Mouse (Mus musculus): ENCODE results near the gene Ada. TPM values are rescaled to one million over a fixed set of nuclear protein-coding genes. Genes with fewer than 3 reads are reported as not detected.

Gene Ada
- total and polyA plus RNA-seq, 3 experiments = 0.22 to 0.37 TPM; not detected in 1

DNA sequence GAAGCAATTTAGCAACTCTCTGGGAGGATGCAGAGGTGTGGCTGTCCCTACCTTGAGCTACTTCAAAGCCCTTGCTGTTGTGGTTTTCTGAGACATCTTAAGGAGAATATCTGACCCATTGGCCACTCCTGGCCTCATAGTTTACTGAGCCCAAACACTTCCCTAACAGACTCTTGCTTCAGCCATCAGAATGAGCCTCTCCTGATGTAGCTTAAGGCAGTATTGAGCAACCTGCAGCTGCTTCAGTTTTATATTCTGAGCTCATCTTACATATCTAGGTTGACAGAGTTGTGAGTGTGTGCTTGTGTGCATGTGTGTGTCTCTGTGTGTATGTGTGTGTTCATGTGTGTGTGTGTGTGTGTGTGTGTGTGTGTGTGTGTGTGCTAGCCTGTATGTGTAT, 16.2 kb upstream of the Ada start:
- H3K27me3 ChIP-seq (ENCODE audit: insufficient read depth, low read length) = 0 out of 2 replicates have a peak, but pooled peaks cover 6% of the 10 kb centered on the region
- H3K9me3 ChIP-seq (replicated peaks) = no peaks in the 10 kb centered on the region
- H3K4me1 ChIP-seq (ENCODE audit: insufficient read depth, low read depth, low read length) = no peaks in the 10 kb centered on the region
- no peak for ATAC-seq (ENCODE audit: extremely low read depth, insufficient number of reproducible peaks, low FRiP score, poor library complexity, severe bottlenecking)
- no peak for TF ChIP-seq CTCF (IDR thresholded peaks at IDR 0.05; ENCODE audit: low read depth, low read length)
- no peak for TF ChIP-seq GATA1 (IDR thresholded peaks at IDR 0.05; ENCODE audit: borderline replicate concordance, low read length)
- TF ChIP-seq POLR2AphosphoS5 (IDR thresholded peaks at IDR 0.05; ENCODE audit: insufficient replicate concordance, low read depth, low read length) = no peak
- no peak for TF ChIP-seq GATA2 (IDR thresholded peaks at IDR 0.05; ENCODE audit: borderline replicate concordance, low read depth, low read length)
- no peak for TF ChIP-seq TAL1 (conservative IDR thresholded peaks at IDR 0.05; ENCODE audit: low read depth, low read length)
- no peak overlapping the region for H3K4me3 ChIP-seq (ENCODE audit: low read depth, low read length)
- H3K36me3 ChIP-seq (replicated peaks) = no peaks in the 10 kb centered on the region
- DNase-seq (ENCODE audit: low spot score) = no peak

DNA sequence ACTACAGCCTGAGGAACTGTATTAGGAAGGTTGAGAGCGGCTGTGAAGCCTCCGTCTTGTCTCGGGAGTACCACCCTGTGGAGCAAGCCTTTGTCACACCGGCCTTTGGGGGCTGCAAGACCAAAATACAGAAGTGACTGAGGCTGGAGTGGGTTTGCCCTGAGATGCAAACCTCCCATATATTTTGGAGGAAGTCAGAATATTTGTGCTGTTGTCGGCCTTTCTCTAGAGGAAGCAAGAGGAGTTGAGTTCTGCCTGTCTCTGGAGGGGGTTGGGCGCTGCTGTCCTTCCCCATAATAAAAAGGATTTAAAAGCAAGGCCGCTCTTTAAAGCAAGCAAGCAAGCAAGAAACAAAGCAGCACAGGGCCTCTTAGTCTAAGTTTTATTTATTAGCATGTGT, 11.4 kb upstream of the Ada start:
- Histone ChIP-seq H3K4me1 (ENCODE audit: insufficient read depth, low read depth, low read length) (no peaks in the 10 kb centered on the region), H3K9me3 (replicated peaks) (no peaks in the 10 kb centered on the region), H3K36me3 (replicated peaks) (no peaks in the 10 kb centered on the region), H3K4me3 (ENCODE audit: low read depth, low read length) (no peak overlapping the region), H3K27me3 (ENCODE audit: insufficient read depth, low read length) (peaks cover 4% of the 10 kb centered on the region; the same call in 1 of the 2 replicates)
- TF ChIP-seq CTCF (IDR thresholded peaks at IDR 0.05; ENCODE audit: low read depth, low read length) (no peak), GATA2 (IDR thresholded peaks at IDR 0.05; ENCODE audit: borderline replicate concordance, low read depth, low read length) (no peak), POLR2AphosphoS5 (IDR thresholded peaks at IDR 0.05; ENCODE audit: insufficient replicate concordance, low read depth, low read length) (no peak), TAL1 (conservative IDR thresholded peaks at IDR 0.05; ENCODE audit: low read depth, low read length) (no peak), GATA1 (IDR thresholded peaks at IDR 0.05; ENCODE audit: borderline replicate concordance, low read length) (no peak)
- DNase-seq (ENCODE audit: low spot score) (no peak), ATAC-seq (ENCODE audit: extremely low read depth, insufficient number of reproducible peaks, low FRiP score, poor library complexity, severe bottlenecking) (no peak)

DNA sequence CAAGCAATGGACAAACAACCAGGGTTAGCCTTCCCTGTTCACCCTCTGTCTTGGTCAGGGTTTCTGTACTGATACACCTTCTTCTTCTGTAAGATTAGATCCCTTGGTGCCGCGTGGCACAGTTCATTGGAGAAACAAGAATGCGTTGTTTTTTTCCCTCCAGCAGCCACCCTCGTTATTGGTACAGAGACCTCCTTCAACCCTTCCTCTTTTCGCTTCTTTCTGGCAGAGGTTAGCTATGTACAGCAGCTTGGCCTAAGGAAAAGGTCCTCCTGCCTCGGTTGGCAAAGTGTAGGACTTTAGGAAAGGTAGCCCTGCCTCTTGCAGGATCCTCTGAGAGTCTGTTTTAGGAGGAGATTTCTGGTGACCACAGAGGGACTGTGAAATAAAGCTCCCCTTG, 10.6 kb upstream of the Ada start:
- H3K36me3 ChIP-seq (replicated peaks) = no peaks in the 10 kb centered on the region
- no peaks in the 10 kb centered on the region for H3K4me1 ChIP-seq (ENCODE audit: insufficient read depth, low read depth, low read length)
- ATAC-seq (ENCODE audit: extremely low read depth, insufficient number of reproducible peaks, low FRiP score, poor library complexity, severe bottlenecking) (no peak), DNase-seq (ENCODE audit: low spot score) (no peak)
- no peaks in the 10 kb centered on the region for H3K9me3 ChIP-seq (replicated peaks)
- no peak overlapping the region for H3K4me3 ChIP-seq (ENCODE audit: low read depth, low read length)
- TF ChIP-seq GATA1 (IDR thresholded peaks at IDR 0.05; ENCODE audit: borderline replicate concordance, low read length) (no peak), GATA2 (IDR thresholded peaks at IDR 0.05; ENCODE audit: borderline replicate concordance, low read depth, low read length) (no peak), CTCF (IDR thresholded peaks at IDR 0.05; ENCODE audit: low read depth, low read length) (no peak), POLR2AphosphoS5 (IDR thresholded peaks at IDR 0.05; ENCODE audit: insufficient replicate concordance, low read depth, low read length) (no peak)
- peaks cover 4% of the 10 kb centered on the region; the same call in 1 of the 2 replicates for H3K27me3 ChIP-seq (ENCODE audit: insufficient read depth, low read length)

DNA sequence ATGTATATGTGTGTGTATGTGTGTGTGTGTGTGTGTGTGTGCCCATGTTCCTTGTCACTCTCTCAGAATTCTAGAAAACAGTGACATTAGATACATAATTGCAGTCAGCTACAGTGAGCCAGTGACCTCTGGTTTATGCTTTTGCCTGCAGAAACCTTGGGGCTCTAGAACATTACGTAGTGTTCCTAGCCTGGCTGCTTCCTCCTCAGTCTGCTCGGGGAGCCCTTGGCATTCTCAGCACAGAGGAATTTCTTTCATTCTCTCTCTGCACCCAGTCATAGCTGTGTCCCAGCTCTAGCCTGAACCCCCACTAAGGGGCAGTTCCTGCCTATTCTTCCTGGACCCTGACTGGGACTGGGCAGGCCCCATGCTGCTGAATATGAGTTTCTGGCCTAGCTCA, 8.1 kb upstream of the Ada start:
- DNase-seq (ENCODE audit: low spot score) = no peak
- H3K9me3 ChIP-seq (replicated peaks) = no peaks in the 10 kb centered on the region
- H3K4me3 ChIP-seq (ENCODE audit: low read depth, low read length) = no peak overlapping the region
- TF ChIP-seq GATA2 (IDR thresholded peaks at IDR 0.05; ENCODE audit: borderline replicate concordance, low read depth, low read length) (no peak), TAL1 (conservative IDR thresholded peaks at IDR 0.05; ENCODE audit: low read depth, low read length) (no peak), CTCF (IDR thresholded peaks at IDR 0.05; ENCODE audit: low read depth, low read length) (no peak), POLR2AphosphoS5 (IDR thresholded peaks at IDR 0.05; ENCODE audit: insufficient replicate concordance, low read depth, low read length) (no peak), GATA1 (IDR thresholded peaks at IDR 0.05; ENCODE audit: borderline replicate concordance, low read length) (no peak)
- H3K27me3 ChIP-seq (ENCODE audit: insufficient read depth, low read length) = peaks cover 6% of the 10 kb centered on the region
- ATAC-seq (ENCODE audit: extremely low read depth, insufficient number of reproducible peaks, low FRiP score, poor library complexity, severe bottlenecking) = no peak
- no peaks in the 10 kb centered on the region for H3K36me3 ChIP-seq (replicated peaks)
- no peaks in the 10 kb centered on the region for H3K4me1 ChIP-seq (ENCODE audit: insufficient read depth, low read depth, low read length)

DNA sequence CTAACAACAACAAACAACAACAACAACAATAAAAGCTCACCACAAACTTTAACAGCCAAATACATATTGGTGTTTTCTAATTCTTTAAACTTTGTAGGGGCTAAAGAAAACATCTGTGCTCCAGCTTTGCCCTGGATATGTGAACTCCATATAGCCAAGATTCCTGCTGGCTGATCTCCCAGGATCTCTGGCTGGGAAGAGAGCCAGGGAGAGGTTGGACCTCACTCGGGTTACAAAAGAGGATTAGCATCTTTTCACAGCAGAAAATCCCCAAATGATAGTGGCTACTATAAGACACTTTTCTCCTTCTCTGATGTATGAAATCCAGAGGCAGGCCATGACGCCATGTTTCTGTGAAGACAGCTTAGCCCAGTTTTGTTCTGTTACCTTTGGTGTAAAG, 6.7 kb upstream of the Ada start:
- no peaks in the 10 kb centered on the region for H3K9me3 ChIP-seq (replicated peaks)
- peaks cover 18% of the 10 kb centered on the region for H3K27me3 ChIP-seq (ENCODE audit: insufficient read depth, low read length)
- DNase-seq (ENCODE audit: low spot score) = no peak
- no peak for ATAC-seq (ENCODE audit: extremely low read depth, insufficient number of reproducible peaks, low FRiP score, poor library complexity, severe bottlenecking)
- TF ChIP-seq POLR2AphosphoS5 (IDR thresholded peaks at IDR 0.05; ENCODE audit: insufficient replicate concordance, low read depth, low read length) (no peak), GATA2 (IDR thresholded peaks at IDR 0.05; ENCODE audit: borderline replicate concordance, low read depth, low read length) (no peak), CTCF (IDR thresholded peaks at IDR 0.05; ENCODE audit: low read depth, low read length) (no peak), TAL1 (conservative IDR thresholded peaks at IDR 0.05; ENCODE audit: low read depth, low read length) (no peak), GATA1 (IDR thresholded peaks at IDR 0.05; ENCODE audit: borderline replicate concordance, low read length) (no peak)
- H3K4me1 ChIP-seq (ENCODE audit: insufficient read depth, low read depth, low read length) = no peaks in the 10 kb centered on the region
- H3K4me3 ChIP-seq (ENCODE audit: low read depth, low read length) = no peak overlapping the region
- no peaks in the 10 kb centered on the region for H3K36me3 ChIP-seq (replicated peaks)

DNA sequence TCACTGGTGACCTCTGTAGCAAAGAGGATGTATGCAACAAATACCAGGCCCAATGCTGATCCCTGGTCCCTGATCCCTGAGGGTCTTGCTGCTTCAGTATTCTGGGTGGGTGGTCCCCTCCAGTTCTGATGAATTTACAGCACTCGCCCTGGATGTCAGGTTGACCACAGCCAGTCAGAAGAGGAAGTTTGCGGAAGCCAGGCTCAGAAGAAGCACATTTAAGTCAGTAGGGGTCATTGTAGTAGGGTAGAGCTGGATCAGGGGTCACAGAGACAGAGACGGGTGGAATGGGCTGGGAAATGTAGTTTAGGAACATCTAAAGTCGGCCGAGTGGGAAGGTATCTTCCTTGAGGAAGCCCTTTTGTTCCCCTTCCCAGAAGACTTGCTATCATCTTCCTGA, 4.2 kb upstream of the Ada start:
- TF ChIP-seq CTCF (IDR thresholded peaks at IDR 0.05; ENCODE audit: low read depth, low read length) (no peak), TAL1 (conservative IDR thresholded peaks at IDR 0.05; ENCODE audit: low read depth, low read length) (no peak), GATA2 (IDR thresholded peaks at IDR 0.05; ENCODE audit: borderline replicate concordance, low read depth, low read length) (no peak), GATA1 (IDR thresholded peaks at IDR 0.05; ENCODE audit: borderline replicate concordance, low read length) (no peak), POLR2AphosphoS5 (IDR thresholded peaks at IDR 0.05; ENCODE audit: insufficient replicate concordance, low read depth, low read length) (no peak)
- H3K36me3 ChIP-seq (replicated peaks) = no peaks in the 10 kb centered on the region
- ATAC-seq (ENCODE audit: extremely low read depth, insufficient number of reproducible peaks, low FRiP score, poor library complexity, severe bottlenecking) (no peak), DNase-seq (ENCODE audit: low spot score) (no peak)
- H3K9me3 ChIP-seq (replicated peaks) = no peaks in the 10 kb centered on the region
- peaks cover 41% of the 10 kb centered on the region for H3K27me3 ChIP-seq (ENCODE audit: insufficient read depth, low read length)
- H3K4me1 ChIP-seq (ENCODE audit: insufficient read depth, low read depth, low read length) = peaks cover 11% of the 10 kb centered on the region
- no peak overlapping the region for H3K4me3 ChIP-seq (ENCODE audit: low read depth, low read length)
